8 mouse cellular contexts compared by ENCODE assay signal in genomic region chr16:33382341-33382740, GRCm38 (mm10). TPM values are rescaled to one million over a fixed set of nuclear protein-coding genes. Genes with fewer than 3 reads are reported as not detected.
DNase-seq lines count a peak whose midpoint lies in the region; ATAC-seq and TF ChIP-seq lines count a peak whose summit lies in the region.

No protein-coding gene starts in this region.

- 17% methylated on average over 4 of the region's 4 CpGs for WGBS in heart, embryonic 16.5 days
- 38% methylated on average over 4 of the region's 4 CpGs for WGBS in hindbrain, embryonic 14.5 days
- WGBS in midbrain, embryonic 15.5 days = 41% methylated on average over 4 of the region's 4 CpGs

- H3K27ac ChIP-seq in heart, embryonic 16.5 days (ENCODE audit: low read length) = peak overlapping the region; percentile 96
- H3K27ac ChIP-seq in hindbrain, embryonic 14.5 days = peak overlapping the region; percentile 92
- peak overlapping the region; percentile 90 for H3K27ac ChIP-seq in midbrain, embryonic 15.5 days

- peak overlapping the region; percentile 99 for H3K9ac ChIP-seq in heart, embryonic 16.5 days (ENCODE audit: low read length)
- peak overlapping the region; percentile 94 for H3K9ac ChIP-seq in hindbrain, embryonic 14.5 days
- peak overlapping the region; percentile 98 for H3K9ac ChIP-seq in midbrain, embryonic 15.5 days

- DNase-seq in heart, adult 18-20 months = no peak
- DNase-seq in G1E (ENCODE audit: low spot score) = no peak
- DNase-seq in hindbrain, embryonic 14.5 days (ENCODE audit: low spot score) = no peak
- DNase-seq in layer of hippocampus, adult 8-10 months (ENCODE audit: low spot score in 2 of 2) = no peak
- DNase-seq in spleen, postnatal 4 days (ENCODE audit: low spot score in 2 of 2) = no peak
- no peak for DNase-seq in frontal cortex, postnatal 10 days (ENCODE audit: low spot score in 2 of 2)

- no peaks in the 10 kb centered on the region for H3K36me3 ChIP-seq in heart, embryonic 16.5 days (ENCODE audit: control insufficient read depth, insufficient read depth)
- H3K36me3 ChIP-seq in G1E (replicated peaks) = peaks cover 41% of the 10 kb centered on the region
- no peaks in the 10 kb centered on the region for H3K36me3 ChIP-seq in hindbrain, embryonic 14.5 days (replicated peaks; ENCODE audit: control insufficient read depth, insufficient read depth)
- H3K36me3 ChIP-seq in midbrain, embryonic 15.5 days (replicated peaks) = no peaks in the 10 kb centered on the region

- peaks cover 21% of the 10 kb centered on the region for H3K4me1 ChIP-seq in heart, embryonic 16.5 days (ENCODE audit: control insufficient read depth, insufficient read depth, low read length)
- H3K4me1 ChIP-seq in G1E (ENCODE audit: insufficient read depth, low read depth, low read length) = peaks cover 45% of the 10 kb centered on the region
- H3K4me1 ChIP-seq in hindbrain, embryonic 14.5 days (replicated peaks; ENCODE audit: control insufficient read depth, insufficient read depth, low read length) = peaks cover 24% of the 10 kb centered on the region
- H3K4me1 ChIP-seq in midbrain, embryonic 15.5 days = peaks cover 30% of the 10 kb centered on the region

- H3K4me3 ChIP-seq in heart, embryonic 16.5 days (ENCODE audit: low read length) = peak overlapping the region; percentile 82
- H3K4me3 ChIP-seq in G1E (ENCODE audit: low read depth, low read length) = peak overlapping the region; percentile 96
- H3K4me3 ChIP-seq in hindbrain, embryonic 14.5 days (replicated peaks; ENCODE audit: low read length) = peak overlapping the region; percentile 74
- peak overlapping the region; percentile 58 for H3K4me3 ChIP-seq in midbrain, embryonic 15.5 days

- no peak for ATAC-seq in heart, embryonic 16.5 days (replicated peaks; ENCODE audit: extremely low read depth, insufficient read depth, low FRiP score)
- no peak for ATAC-seq in G1E (ENCODE audit: extremely low read depth, insufficient number of reproducible peaks, low FRiP score, poor library complexity, severe bottlenecking)
- no peak for ATAC-seq in hindbrain, embryonic 14.5 days (ENCODE audit: low FRiP score)
- no peak for ATAC-seq in midbrain, embryonic 15.5 days (replicated peaks)

- no peak for TF ChIP-seq CTCF in G1E (IDR thresholded peaks at IDR 0.05; ENCODE audit: low read depth, low read length)

- no peaks in the 10 kb centered on the region for H3K27me3 ChIP-seq in heart, embryonic 16.5 days (ENCODE audit: control insufficient read depth, insufficient read depth, low read length)
- H3K27me3 ChIP-seq in G1E (ENCODE audit: insufficient read depth, low read length) = no peaks in the 10 kb centered on the region
- H3K27me3 ChIP-seq in hindbrain, embryonic 14.5 days (ENCODE audit: control insufficient read depth, insufficient read depth, low read length) = no peaks in the 10 kb centered on the region
- no peaks in the 10 kb centered on the region for H3K27me3 ChIP-seq in midbrain, embryonic 15.5 days (replicated peaks)

- H3K9me3 ChIP-seq in heart, embryonic 16.5 days (replicated peaks; ENCODE audit: control insufficient read depth, low read length) = no peaks in the 10 kb centered on the region
- H3K9me3 ChIP-seq in G1E (replicated peaks) = no peaks in the 10 kb centered on the region
- no peaks in the 10 kb centered on the region for H3K9me3 ChIP-seq in hindbrain, embryonic 14.5 days (ENCODE audit: control insufficient read depth, low read length)
- H3K9me3 ChIP-seq in midbrain, embryonic 15.5 days = no peaks in the 10 kb centered on the region

- peak overlapping the region; percentile 83 for H3K4me2 ChIP-seq in heart, embryonic 16.5 days (ENCODE audit: low read depth, low read length)
- H3K4me2 ChIP-seq in hindbrain, embryonic 14.5 days (replicated peaks) = peak overlapping the region; percentile 96
- peak overlapping the region; percentile 85 for H3K4me2 ChIP-seq in midbrain, embryonic 15.5 days

RNA-seq across cellular contexts. Expression of gene Zfp148, which starts 1.7 kb away (rescaled TPM):
- 40.7 and 41.5 TPM in 2 replicates for polyA plus RNA-seq in heart, embryonic 16.5 days (2015; fragmentation: Nextera tagmentation; extraction: Ambion mirVana)
- 10 to 100 TPM; 36.5 to 41.9 TPM for total RNA-seq in heart, adult 18-20 months (2021)
- 97.3 and 97.8 TPM in 2 replicates for total RNA-seq in G1E (2014; fragmentation: Nextera tagmentation)
- 21.6 and 26.8 TPM in 2 replicates for total RNA-seq in G1E (2017)
- 5.5 and 5.7 TPM in 2 replicates for polyA plus RNA-seq in G1E (2012)
- 42.1 and 49.2 TPM in 2 replicates for polyA plus RNA-seq in hindbrain, embryonic 14.5 days (2014; fragmentation: Nextera tagmentation; extraction: Ambion mirVana)
- 50.2 and 54.2 TPM in 2 replicates for polyA plus RNA-seq in midbrain, embryonic 15.5 days (2015; fragmentation: Nextera tagmentation; extraction: Ambion mirVana)
- total RNA-seq in layer of hippocampus, adult 8-10 months (2022) = 100 to 1,000 TPM; 136 to 191 (median 152) TPM
